Mouse (Mus musculus): ENCODE measurements around the gene Zfp683.

DNA sequence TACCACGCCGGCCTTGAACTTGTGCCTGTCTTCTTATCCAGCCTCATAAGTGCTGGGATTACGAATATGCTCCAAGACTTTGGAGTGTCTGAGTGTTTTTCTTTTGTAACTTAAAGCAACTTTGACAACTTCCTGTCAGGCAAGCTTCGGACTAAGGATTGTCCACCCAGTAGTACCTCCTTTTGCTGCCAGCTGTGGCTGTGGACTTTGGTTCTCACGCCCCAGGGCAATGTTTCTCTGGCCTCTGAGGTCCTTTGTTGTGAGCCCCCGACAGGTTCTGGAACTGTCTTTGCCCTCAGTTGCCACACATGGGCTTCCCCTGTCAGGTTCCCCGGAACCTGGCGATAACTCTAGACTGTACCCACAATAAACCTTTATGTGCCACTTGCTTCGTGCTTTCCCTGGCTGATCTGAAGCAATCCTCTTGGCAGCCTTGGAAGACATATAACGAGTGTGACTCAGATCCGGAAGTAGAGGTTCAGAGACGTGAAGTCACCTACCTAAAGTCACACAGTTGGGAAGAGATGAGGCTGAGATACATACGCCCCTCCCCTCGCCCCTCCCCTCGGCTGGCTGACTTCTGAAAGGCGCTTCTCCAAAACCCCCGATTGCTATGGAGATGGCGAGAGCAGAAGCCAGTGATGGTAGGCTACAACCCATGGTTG, 7.7 kb downstream of the Zfp683 start:
- TF ChIP-seq GATA1 (IDR thresholded peaks at IDR 0.05; ENCODE audit: borderline replicate concordance, low read length) (no peak), FLI1 (IDR thresholded peaks at IDR 0.05; ENCODE audit: low read length) (no peak)
